Mouse (Mus musculus) ES-E14 (cell line): Measurements from ENCODE around the gene Prep. TPM values are rescaled to one million over a fixed set of nuclear protein-coding genes. Genes with fewer than 3 reads are reported as not detected.

Experiments
- DNase-seq: peaks from one replicate; pipeline ENCODE4 v3.0.0-alpha.2; 2013; ENCODE audit warnings: low read depth, low spot score
- H3K27ac ChIP-seq: 2 replicates; pipeline ENCODE4 v1.5.1; 2012; ENCODE audit warnings: low read depth, mild to moderate bottlenecking, low read length, moderate library complexity, mixed read lengths; ENCODE audit not compliant: poor library complexity, insufficient read depth, severe bottlenecking
- H3K36me3 ChIP-seq: 2 replicates; pipeline ENCODE4 v1.6.1; 2012; ENCODE audit warnings: mild to moderate bottlenecking, low read length, moderate library complexity, mixed read lengths; ENCODE audit not compliant: control insufficient read depth, poor library complexity, insufficient read depth, severe bottlenecking
- H3K4me1 ChIP-seq, 2 experiments: fragments of 150-350 bp in 1 of 2; sonication (generic) in 1 of 2; 2 replicates each; pipeline ENCODE4 v1.6.1; 2012; ENCODE audit warnings: low read length in 2 of 2, mild to moderate bottlenecking in 1 of 2, mixed read lengths in 1 of 2; ENCODE audit not compliant: control insufficient read depth in 2 of 2, insufficient read depth in 2 of 2, poor library complexity in 1 of 2
- H3K4me3 ChIP-seq, 2 experiments: fragments of 150-350 bp in 1 of 2; sonication (generic) in 1 of 2; 2 replicates each; pipeline ENCODE4 v1.5.1; 2012; ENCODE audit warnings: low read length in 2 of 2, low read depth in 1 of 2, mild to moderate bottlenecking in 1 of 2, mixed read lengths in 1 of 2; ENCODE audit not compliant: insufficient read depth in 1 of 2, poor library complexity in 1 of 2, severe bottlenecking in 1 of 2
- H3K9ac ChIP-seq: 2 replicates; pipeline ENCODE4 v1.6.1; 2012; ENCODE audit warnings: low read depth, mild to moderate bottlenecking, low read length, mixed read lengths; ENCODE audit not compliant: poor library complexity, insufficient read depth, severe bottlenecking
- H3K9me3 ChIP-seq: fragments of 150-350 bp; sonication (generic); 2 replicates; pipeline ENCODE4 v1.6.1; 2012; ENCODE audit warnings: low read depth, mild to moderate bottlenecking, low read length; ENCODE audit not compliant: control insufficient read depth, insufficient read depth
- CHD2 ChIP-seq: IDR thresholded peaks from 2 replicates; pipeline ENCODE4 v1.6.1; 2014; ENCODE audit warnings: mild to moderate bottlenecking, low read depth, low read length, inconsistent platforms
- HCFC1 ChIP-seq: IDR thresholded peaks from 2 replicates; pipeline ENCODE4 v1.6.1; 2012; ENCODE audit warnings: low read length, inconsistent platforms, borderline replicate concordance; ENCODE audit not compliant: insufficient read depth
- MAFK ChIP-seq: IDR thresholded peaks from 2 replicates; pipeline ENCODE4 v1.6.1; 2014; ENCODE audit warnings: mild to moderate bottlenecking, low read depth, low read length, inconsistent platforms; ENCODE audit not compliant: insufficient read depth
- ZC3H11A ChIP-seq: IDR thresholded peaks from 2 replicates; pipeline ENCODE4 v1.6.1; 2012; ENCODE audit warnings: low read depth, mild to moderate bottlenecking, inconsistent platforms, low read length, borderline replicate concordance
- ZNF384 ChIP-seq: IDR thresholded peaks from 2 replicates; pipeline ENCODE4 v1.6.1; 2012; ENCODE audit warnings: low read depth, low read length, inconsistent platforms
- in situ Hi-C, 2 experiments: fragments of 600-800 bp; cut with MboI; formaldehyde crosslinking; loops; one replicate each; pipeline ENCODE4 v1.15.1; 2025; ENCODE audit warnings: low sequenced_read_pairs in 2 of 2, inconsistent platforms in 1 of 2; ENCODE audit not compliant: unreplicated experiment in 2 of 2
- total RNA-seq: library from RNA; depleted of rRNA; stranded (reverse); fragments of 300-350 nt; gene quantifications from 2 replicates; pipeline ENCODE4 v1.2.3, GENCODE M21; 2012

The Prep gene
- total RNA-seq, 1 experiment, result 12.9 TPM

GRCm38 (mm10) chr10:45070929-45071813, 4.2 kb downstream of the Prep start:
- no peak for DNase-seq
- peaks cover 7 to 36% of the 10 kb centered on the region in 2 experiments for H3K4me1 ChIP-seq
- 0 out of 4 replicates have a peak overlapping the region, but pooled peaks of 1 of the 2 experiments have one; percentile 13 for H3K4me3 ChIP-seq
- TF ChIP-seq HCFC1, result no peak
- TF ChIP-seq ZNF384, result no peak
- no peak for TF ChIP-seq CHD2
- TF ChIP-seq MAFK, result no peak
- no peak for TF ChIP-seq ZC3H11A
- peak overlapping the region; percentile 44 for H3K27ac ChIP-seq
- H3K36me3 ChIP-seq, result no peaks in the 10 kb centered on the region
- no peaks in the 10 kb centered on the region for H3K9me3 ChIP-seq
- H3K9ac ChIP-seq, result no peak overlapping the region
- in situ Hi-C loops, result no loop called here

- no peak for TF ChIP-seq MAFK
- TF ChIP-seq HCFC1, result no peak
- TF ChIP-seq ZNF384, result no peak
- TF ChIP-seq CHD2, result no peak
- no peak for TF ChIP-seq ZC3H11A
- H3K9me3 ChIP-seq, result no peaks in the 10 kb centered on the region
- in situ Hi-C loops, result no loop called here
- H3K27ac ChIP-seq, result peak overlapping the region; percentile 34; the same call in 1 of the 2 replicates
- H3K36me3 ChIP-seq, result no peaks in the 10 kb centered on the region
- no peak overlapping the region for H3K9ac ChIP-seq
- no peak overlapping the region for H3K4me3 ChIP-seq
- DNase-seq, result no peak
- peaks cover 7 to 40% of the 10 kb centered on the region in 2 experiments for H3K4me1 ChIP-seq
Measured at GRCm38 (mm10) chr10:45072339-45072738, 5.3 kb downstream of the Prep start.

DNA sequence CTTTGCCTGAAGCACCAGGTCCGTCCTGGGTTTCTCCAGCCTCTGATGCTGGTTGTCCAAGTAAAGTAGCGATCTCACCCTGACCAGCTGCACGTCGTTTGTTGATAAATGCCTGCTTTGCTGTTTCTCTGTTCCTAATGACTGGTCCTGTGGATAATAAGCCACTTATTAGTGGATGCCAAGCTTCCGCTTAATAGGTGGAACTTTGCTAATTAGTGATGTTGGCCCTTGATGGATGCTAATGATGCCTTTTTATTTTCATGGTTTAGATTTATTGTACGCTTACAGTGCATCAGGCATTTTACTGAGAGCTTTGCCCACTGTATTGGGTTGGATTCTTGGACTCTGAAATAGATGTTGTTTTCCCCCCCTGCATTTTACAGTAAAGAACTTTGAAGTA, 7.5 kb downstream of the Prep start:
- peaks cover 7 to 38% of the 10 kb centered on the region in 2 experiments for H3K4me1 ChIP-seq
- in situ Hi-C loops, result no loop called here
- no peaks in the 10 kb centered on the region for H3K9me3 ChIP-seq
- no peak overlapping the region for H3K27ac ChIP-seq
- DNase-seq, result no peak
- H3K9ac ChIP-seq, result no peak overlapping the region
- H3K4me3 ChIP-seq, result no peak overlapping the region
- TF ChIP-seq HCFC1 (no peak), ZNF384 (no peak), MAFK (no peak), ZC3H11A (no peak), CHD2 (no peak)
- H3K36me3 ChIP-seq, result peaks cover 6% of the 10 kb centered on the region; the same call in 1 of the 2 replicates

DNA sequence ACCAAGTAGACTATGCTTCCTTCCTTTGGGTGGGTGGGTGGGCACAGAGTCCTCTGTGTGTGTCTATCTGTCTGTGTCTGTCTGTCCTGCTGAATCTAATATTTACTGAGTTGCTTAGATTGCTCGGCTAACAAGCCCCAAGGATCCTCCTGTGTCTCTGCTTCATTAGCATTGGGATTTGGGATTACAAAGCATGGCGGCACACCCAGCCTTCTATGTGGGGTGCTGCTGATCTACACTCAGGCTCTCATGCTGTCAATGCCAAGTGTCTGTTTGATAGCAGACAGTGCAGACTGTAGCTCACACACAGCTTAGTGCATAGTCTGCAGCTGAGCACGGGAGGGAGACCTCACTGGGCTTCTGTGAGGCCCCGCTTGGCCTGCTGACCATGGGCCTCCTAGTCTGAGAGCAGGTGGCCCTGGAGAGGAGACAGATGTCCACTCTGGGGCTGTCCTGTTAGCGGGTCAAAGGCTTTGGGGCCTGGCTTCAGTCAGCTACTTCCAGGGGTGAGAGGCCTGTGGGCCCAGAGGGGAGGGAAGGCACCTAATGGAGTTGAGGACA, 8.6 kb downstream of the Prep start:
- TF ChIP-seq ZC3H11A (no peak), HCFC1 (no peak), MAFK (no peak), CHD2 (no peak), ZNF384 (no peak)
- H3K27ac ChIP-seq, result no peak overlapping the region

More for the DNA sequence above, 8.6 kb downstream of the Prep start:
- Histone ChIP-seq H3K4me1 (peaks cover 7 to 42% of the 10 kb centered on the region in 2 experiments), H3K36me3 (peaks cover 8% of the 10 kb centered on the region; the same call in 1 of the 2 replicates), H3K4me3 (no peak overlapping the region), H3K9me3 (no peaks in the 10 kb centered on the region), H3K9ac (no peak overlapping the region)
- in situ Hi-C loops, result no loop called here
- no peak for DNase-seq
